Mouse (Mus musculus) embryonic facial prominence, embryonic 12.5 days (tissue): ENCODE data around the gene 2210016L21Rik. TPM values are rescaled to one million over a fixed set of nuclear protein-coding genes. Genes with fewer than 3 reads are reported as not detected.

Experiments used
- ATAC-seq: fragments of 200-750 bp; cut with Nextera tagmentation; 2 replicates; pipeline ENCODE4 v1.8.0; 2017; ENCODE audit not compliant: insufficient number of reproducible peaks, insufficient read depth, low FRiP score, low TSS enrichment
- H3K27ac ChIP-seq: fragments of 300-500 bp; sonication (generic); 2 replicates; pipeline ENCODE4 v1.5.1; 2016; ENCODE audit warnings: mild to moderate bottlenecking
- H3K27me3 ChIP-seq: fragments of 300-500 bp; sonication (generic); 2 replicates; pipeline ENCODE4 v1.6.1; 2016; ENCODE audit warnings: mild to moderate bottlenecking, moderate library complexity
- H3K36me3 ChIP-seq: fragments of 300-500 bp; sonication (generic); 2 replicates; pipeline ENCODE4 v1.6.1; 2016; ENCODE audit warnings: mild to moderate bottlenecking
- H3K4me1 ChIP-seq: fragments of 300-500 bp; sonication (generic); 2 replicates; pipeline ENCODE4 v1.6.1; 2016
- H3K4me2 ChIP-seq: fragments of 300-500 bp; sonication (generic); replicated peaks from 2 replicates; pipeline ENCODE4 v1.6.1; 2016; ENCODE audit warnings: mild to moderate bottlenecking, moderate library complexity
- H3K4me3 ChIP-seq: fragments of 300-500 bp; sonication (generic); 2 replicates; pipeline ENCODE4 v1.5.1; 2016; ENCODE audit warnings: mild to moderate bottlenecking
- H3K9ac ChIP-seq: fragments of 300-500 bp; sonication (generic); 2 replicates; pipeline ENCODE4 v1.6.1; 2016; ENCODE audit warnings: mild to moderate bottlenecking, moderate library complexity
- H3K9me3 ChIP-seq: fragments of 300-500 bp; sonication (generic); 2 replicates; pipeline ENCODE4 v1.6.1; 2016; ENCODE audit warnings: mild to moderate bottlenecking, moderate library complexity
- WGBS: fragments of 180-500 bp; shearing (Covaris S2); methylation state at CpG from one replicate; pipeline ENCODE4 v1.1.7; 2016; 5-methylcytosine and 5-hydroxymethylcytosine counted together
- polyA plus RNA-seq: library from polyadenylated mRNA; unstranded; fragments of >200 nt; fragmentation: Nextera tagmentation; extraction: Ambion mirVana; gene quantifications from 2 replicates; pipeline ENCODE4 v1.2.1, GENCODE M21; 2016

Gene 2210016L21Rik
- polyA plus RNA-seq, 1 experiment from 2014 or later, result 73.8 TPM

GRCm38 (mm10) chr5:114980122-114980748, 38.3 kb downstream of the 2210016L21Rik start:
- Histone ChIP-seq H3K4me2 (peak overlapping the region; percentile 89), H3K4me3 (peak overlapping the region; percentile 39), H3K27me3 (no peaks in the 10 kb centered on the region), H3K9me3 (no peaks in the 10 kb centered on the region), H3K4me1 (peaks cover 11% of the 10 kb centered on the region; the same call in 1 of the 2 replicates), H3K27ac (no peak overlapping the region), H3K9ac (0 out of 2 replicates have a peak overlapping the region, but pooled peaks have one; percentile 49), H3K36me3 (no peaks in the 10 kb centered on the region)
- no peak for ATAC-seq
- WGBS, result 19% methylated on average over 16 of the region's 16 CpGs

GRCm38 (mm10) chr5:114982001-114982400, 40.0 kb downstream of the 2210016L21Rik start:
- no peaks in the 10 kb centered on the region for H3K36me3 ChIP-seq
- peaks cover 11% of the 10 kb centered on the region; the same call in 1 of the 2 replicates for H3K4me1 ChIP-seq
- no peaks in the 10 kb centered on the region for H3K27me3 ChIP-seq
- H3K27ac ChIP-seq, result no peak overlapping the region
- H3K9ac ChIP-seq, result no peak overlapping the region
- H3K9me3 ChIP-seq, result no peaks in the 10 kb centered on the region
- no peak overlapping the region for H3K4me2 ChIP-seq
- no peak overlapping the region for H3K4me3 ChIP-seq
- no peak for ATAC-seq
- 48% methylated on average over 15 of the region's 15 CpGs for WGBS

GRCm38 (mm10) chr5:114985074-114985473, 43.1 kb downstream of the 2210016L21Rik start:
- Histone ChIP-seq H3K4me1 (peaks cover 2% of the 10 kb centered on the region; the same call in 1 of the 2 replicates), H3K9me3 (no peaks in the 10 kb centered on the region), H3K4me3 (no peak overlapping the region), H3K27me3 (no peaks in the 10 kb centered on the region), H3K36me3 (no peaks in the 10 kb centered on the region), H3K27ac (no peak overlapping the region), H3K4me2 (no peak overlapping the region), H3K9ac (no peak overlapping the region)
- no peak for ATAC-seq

- Histone ChIP-seq H3K27me3 (no peaks in the 10 kb centered on the region), H3K4me1 (no peaks in the 10 kb centered on the region), H3K27ac (no peak overlapping the region), H3K4me3 (no peak overlapping the region), H3K9me3 (no peaks in the 10 kb centered on the region), H3K9ac (no peak overlapping the region), H3K4me2 (no peak overlapping the region), H3K36me3 (no peaks in the 10 kb centered on the region)
- ATAC-seq, result no peak
- 86% methylated on average over 16 of the region's 16 CpGs for WGBS
These were observed 54.5 kb downstream of the 2210016L21Rik start for GRCm38 (mm10) chr5:114996447-114996846.

- 66% methylated on average over 6 of the region's 6 CpGs for WGBS
- H3K9ac ChIP-seq, result no peak overlapping the region
- H3K27ac ChIP-seq, result no peak overlapping the region
- H3K4me2 ChIP-seq, result no peak overlapping the region
- no peaks in the 10 kb centered on the region for H3K36me3 ChIP-seq
- H3K4me3 ChIP-seq, result no peak overlapping the region
- no peaks in the 10 kb centered on the region for H3K27me3 ChIP-seq
- no peaks in the 10 kb centered on the region for H3K4me1 ChIP-seq
- ATAC-seq, result no peak
- no peaks in the 10 kb centered on the region for H3K9me3 ChIP-seq
These were observed 55.4 kb downstream of the 2210016L21Rik start for GRCm38 (mm10) chr5:114997327-114997726.

Other genes starting within 250 kb of the 2210016L21Rik start
- 18.8 and 21.7 TPM in 2 replicates for gene Tchp, start 234.4 kb upstream of the 2210016L21Rik start, polyA plus RNA-seq
- gene Ankrd13a, start 167.5 kb upstream of the 2210016L21Rik start, polyA plus RNA-seq, result 60.5 and 63.9 TPM in 2 replicates
- 48.2 and 52.6 TPM in 2 replicates for gene Git2, start 166.6 kb upstream of the 2210016L21Rik start, polyA plus RNA-seq
- 109 and 113 TPM in 2 replicates for gene 1500011B03Rik, start 118.7 kb upstream of the 2210016L21Rik start, polyA plus RNA-seq
- not detected in 2 replicates for gene 4930519G04Rik, start 88.5 kb upstream of the 2210016L21Rik start, polyA plus RNA-seq
- 0.28 and 0.39 TPM in 2 replicates for gene Gm9936, start 83.5 kb upstream of the 2210016L21Rik start, polyA plus RNA-seq
- 2.4 and 4.2 TPM in 2 replicates for gene Oasl2, start 45.2 kb upstream of the 2210016L21Rik start, polyA plus RNA-seq
- gene Oasl1, start 18.9 kb upstream of the 2210016L21Rik start, polyA plus RNA-seq, result 0.38 and 0.65 TPM in 2 replicates
- gene Hnf1a, start 28.9 kb downstream of the 2210016L21Rik start, polyA plus RNA-seq, result 0.05 TPM in 1 of 2 replicates, not detected in the other
- 19.9 and 32.7 TPM in 2 replicates for gene Sppl3, start 69.0 kb downstream of the 2210016L21Rik start, polyA plus RNA-seq
- 31.3 and 34.4 TPM in 2 replicates for gene Gm10401, start 156.1 kb downstream of the 2210016L21Rik start, polyA plus RNA-seq
- 52.4 and 52.8 TPM in 2 replicates for gene Acads, start 177.2 kb downstream of the 2210016L21Rik start, polyA plus RNA-seq
- 56.0 and 56.3 TPM in 2 replicates for gene Unc119b, start 192.8 kb downstream of the 2210016L21Rik start, polyA plus RNA-seq
- 82.1 and 86.6 TPM in 2 replicates for gene Mlec, start 216.0 kb downstream of the 2210016L21Rik start, polyA plus RNA-seq